In the genomic region with DNA sequence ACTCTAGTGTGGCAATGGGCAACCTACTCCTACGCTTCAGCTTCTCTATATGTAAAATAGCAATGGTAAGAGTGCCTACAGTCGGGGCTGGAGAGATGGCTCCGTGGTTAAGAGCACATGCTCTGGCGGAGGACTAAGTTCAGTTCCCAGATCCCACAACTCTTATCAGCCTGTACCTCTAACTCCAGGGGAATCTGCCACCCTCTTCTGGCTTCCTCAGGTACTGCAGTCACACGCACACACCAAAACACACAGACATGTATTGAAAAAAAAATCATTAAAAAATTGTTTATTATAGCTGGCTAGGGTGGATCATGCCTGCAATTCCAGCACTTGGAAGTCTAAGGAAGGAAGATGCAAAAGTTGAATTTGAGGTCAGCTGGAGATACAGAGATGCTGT, we compare ENCODE assay signal across 2 mouse cellular contexts.
TF ChIP-seq lines count a peak whose summit lies in the region.

No protein-coding gene starts in this region.

TF ChIP-seq in CH12.LX, 34 proteins besides CTCF, POLR2A, EP300 and RAD21:
- TF ChIP-seq NRF1 (IDR thresholded peaks at IDR 0.05; ENCODE audit: low read depth, low read length) (no peak), SMC3 (IDR thresholded peaks at IDR 0.05; ENCODE audit: low read depth, low read length) (peak; percentile 44), USF1 (IDR thresholded peaks at IDR 0.05; ENCODE audit: low read depth, low read length) (no peak), MXI1 (IDR thresholded peaks at IDR 0.05; ENCODE audit: low read depth, low read length) (no peak), HCFC1 (IDR thresholded peaks at IDR 0.05; ENCODE audit: low read depth, low read length) (no peak)

TF ChIP-seq in MEL, 35 proteins besides CTCF, POLR2A, EP300 and RAD21:
- no peak for TF ChIP-seq ZKSCAN1 (IDR thresholded peaks at IDR 0.05; ENCODE audit: low read depth, low read length)
- TF ChIP-seq SMC3 (IDR thresholded peaks at IDR 0.05; ENCODE audit: low read depth, low read length): peak; percentile 61
- peak; percentile 34; the same call in 1 of the 2 replicates for TF ChIP-seq GATA1 (IDR thresholded peaks at IDR 0.05; ENCODE audit: low read depth, low read length)
